Mouse (Mus musculus): ENCODE results near the gene Gfap. TPM values are rescaled to one million over a fixed set of nuclear protein-coding genes. Genes with fewer than 3 reads are reported as not detected.
A peak's percentile ranks its signal among the peaks of the same experiment; 100 is the strongest.

Gene Gfap
- total and polyA plus RNA-seq, 3 experiments = not detected

GRCm38 (mm10) chr11:102888135-102888534 lies 12.6 kb downstream of the Gfap start:
- no peaks in the 10 kb centered on the region for H3K79me2 ChIP-seq (replicated peaks; ENCODE audit: control insufficient read depth, extremely low read depth, insufficient read depth, poor library complexity, severe bottlenecking)
- TF ChIP-seq SMC3 (IDR thresholded peaks at IDR 0.05; ENCODE audit: low read depth, low read length) (no peak), ZMIZ1 (IDR thresholded peaks at IDR 0.05; ENCODE audit: low read depth, low read length) (no peak), ZC3H11A (IDR thresholded peaks at IDR 0.05; ENCODE audit: low read depth, low read length) (no peak), TBP (conservative IDR thresholded peaks at IDR 0.05; ENCODE audit: low read depth, low read length) (no peak), ZNF384 (IDR thresholded peaks at IDR 0.05; ENCODE audit: low read depth, low read length) (no peak), MAX (IDR thresholded peaks at IDR 0.05; ENCODE audit: low read length) (no peak), USF1 (IDR thresholded peaks at IDR 0.05; ENCODE audit: low read depth, low read length) (no peak), HCFC1 (IDR thresholded peaks at IDR 0.05; ENCODE audit: low read depth, low read length) (no peak), EP300 (IDR thresholded peaks at IDR 0.05; ENCODE audit: low read length) (no peak), ETS1 (conservative IDR thresholded peaks at IDR 0.05; ENCODE audit: low read depth, low read length) (no peak), RCOR1 (conservative IDR thresholded peaks at IDR 0.05; ENCODE audit: low read depth, low read length) (no peak), CTCF (conservative IDR thresholded peaks at IDR 0.05 in 1 of 2, IDR thresholded peaks at IDR 0.05 in 1 of 2; ENCODE audit: low read depth in 2 of 2, low read length in 2 of 2) (no peak), JUND (conservative IDR thresholded peaks at IDR 0.05; ENCODE audit: low read depth, low read length) (no peak), MAZ (IDR thresholded peaks at IDR 0.05; ENCODE audit: low read depth, low read length) (no peak), MXI1 (IDR thresholded peaks at IDR 0.05; ENCODE audit: low read depth, low read length) (no peak), SIN3A (IDR thresholded peaks at IDR 0.05; ENCODE audit: low read length) (no peak), PAX5 (IDR thresholded peaks at IDR 0.05; ENCODE audit: low read length) (no peak)
- H3K4me3 ChIP-seq (replicated peaks in 1 of 3; ENCODE audit: low read depth in 2 of 3, low read length in 2 of 3, poor library complexity in 1 of 3) = peak overlapping the region in 1 of 3 experiments; percentile 3
- H3K27me3 ChIP-seq (replicated peaks) = peaks cover 73% of the 10 kb centered on the region
- H3K4me2 ChIP-seq (ENCODE audit: insufficient read depth, low read depth, poor library complexity, severe bottlenecking) = no peak overlapping the region
- no peaks in the 10 kb centered on the region for H3K36me3 ChIP-seq (replicated peaks in 1 of 2; ENCODE audit: control insufficient read depth in 1 of 2, insufficient read depth in 1 of 2, low read length in 1 of 2)
- peak; percentile 52 for DNase-seq (ENCODE audit: extremely low read depth)
- H3K27ac ChIP-seq (ENCODE audit: insufficient read depth, low read depth) = no peak overlapping the region
- H3K4me1 ChIP-seq (ENCODE audit: control insufficient read depth in 1 of 2, insufficient read depth in 2 of 2) = peaks cover 12 to 28% of the 10 kb centered on the region in 2 experiments
- in situ Hi-C loops (cut with MboI; ENCODE audit: low pct_ligation_motif_present, low pct_unique_long_range_greater_than_20kb, low sequenced_read_pairs) (no loop called here), dilution Hi-C loops (cut with MboI; ENCODE audit: extremely low pct_ligation_motif_present, extremely low pct_unique_long_range_greater_than_20kb, low sequenced_read_pairs) (no loop called here)
- no peaks in the 10 kb centered on the region for H3K9me3 ChIP-seq (replicated peaks; ENCODE audit: low read length)
- no peak overlapping the region for H3K9ac ChIP-seq (ENCODE audit: insufficient read depth, low read depth)

- TF ChIP-seq NELFE (IDR thresholded peaks at IDR 0.05; ENCODE audit: low read depth, low read length) (no peak), BHLHE40 (IDR thresholded peaks at IDR 0.05; ENCODE audit: low read depth, low read length) (no peak), HCFC1 (IDR thresholded peaks at IDR 0.05; ENCODE audit: low read depth, low read length) (no peak), MEF2A (IDR thresholded peaks at IDR 0.05; ENCODE audit: borderline replicate concordance, low read depth, low read length) (peak; percentile 62; the same call in 1 of the 2 replicates), EP300 (IDR thresholded peaks at IDR 0.05; ENCODE audit: low read length) (peak; percentile 35; the same call in 1 of the 2 replicates), TBP (conservative IDR thresholded peaks at IDR 0.05; ENCODE audit: low read depth, low read length) (0 out of 2 replicates have a peak, but pooled peaks have one; percentile 30), SMC3 (IDR thresholded peaks at IDR 0.05; ENCODE audit: low read depth, low read length) (no peak), CHD1 (IDR thresholded peaks at IDR 0.05; ENCODE audit: low read depth, low read length) (no peak), KAT2A (IDR thresholded peaks at IDR 0.05; ENCODE audit: insufficient replicate concordance, low read length) (no peak), POLR2A (IDR thresholded peaks at IDR 0.05; ENCODE audit: low read depth, low read length) (no peak), CTCF (conservative IDR thresholded peaks at IDR 0.05 in 1 of 2, IDR thresholded peaks at IDR 0.05 in 1 of 2; ENCODE audit: low read depth in 2 of 2, low read length in 2 of 2) (no peak), PAX5 (IDR thresholded peaks at IDR 0.05; ENCODE audit: low read length) (no peak), ETS1 (conservative IDR thresholded peaks at IDR 0.05; ENCODE audit: low read depth, low read length) (no peak), USF2 (conservative IDR thresholded peaks at IDR 0.05; ENCODE audit: low read depth, low read length) (no peak), ZKSCAN1 (IDR thresholded peaks at IDR 0.05; ENCODE audit: borderline replicate concordance, low read depth, low read length) (no peak), GABPA (IDR thresholded peaks at IDR 0.05; ENCODE audit: insufficient replicate concordance, low read depth, low read length) (no peak), MYC (IDR thresholded peaks at IDR 0.05; ENCODE audit: low read depth, low read length) (no peak), JUN (IDR thresholded peaks at IDR 0.05; ENCODE audit: insufficient read depth, low read depth, low read length) (peak; percentile 9; the same call in 1 of the 2 replicates), MAZ (IDR thresholded peaks at IDR 0.05; ENCODE audit: low read depth, low read length) (no peak), MAFK (IDR thresholded peaks at IDR 0.05; ENCODE audit: insufficient replicate concordance, low read length) (no peak), USF1 (IDR thresholded peaks at IDR 0.05; ENCODE audit: low read depth, low read length) (no peak), IRF4 (IDR thresholded peaks at IDR 0.05; ENCODE audit: low read depth, low read length) (peak; percentile 62; the same call in 1 of the 2 replicates), NRF1 (IDR thresholded peaks at IDR 0.05; ENCODE audit: low read depth, low read length) (no peak)
- Histone ChIP-seq H3K36me3 (replicated peaks in 1 of 2; ENCODE audit: control insufficient read depth in 1 of 2, insufficient read depth in 1 of 2, low read length in 1 of 2) (no peaks in the 10 kb centered on the region), H3K4me3 (replicated peaks in 1 of 3; ENCODE audit: low read depth in 2 of 3, low read length in 2 of 3, poor library complexity in 1 of 3) (no peak overlapping the region), H3K27me3 (replicated peaks) (peaks cover 73% of the 10 kb centered on the region), H3K4me1 (ENCODE audit: control insufficient read depth in 1 of 2, insufficient read depth in 2 of 2) (peaks cover 12 to 23% of the 10 kb centered on the region in 2 experiments), H3K79me2 (replicated peaks; ENCODE audit: control insufficient read depth, extremely low read depth, insufficient read depth, poor library complexity, severe bottlenecking) (no peaks in the 10 kb centered on the region), H3K9ac (ENCODE audit: insufficient read depth, low read depth) (no peak overlapping the region), H3K9me3 (replicated peaks; ENCODE audit: low read length) (no peaks in the 10 kb centered on the region), H3K27ac (ENCODE audit: insufficient read depth, low read depth) (no peak overlapping the region), H3K4me2 (ENCODE audit: insufficient read depth, low read depth, poor library complexity, severe bottlenecking) (peak overlapping the region; percentile 4; the same call in 1 of the 2 replicates)
- in situ Hi-C loops (cut with MboI; ENCODE audit: low pct_ligation_motif_present, low pct_unique_long_range_greater_than_20kb, low sequenced_read_pairs) (no loop called here), dilution Hi-C loops (cut with MboI; ENCODE audit: extremely low pct_ligation_motif_present, extremely low pct_unique_long_range_greater_than_20kb, low sequenced_read_pairs) (no loop called here)
- DNase-seq (ENCODE audit: extremely low read depth) = no peak
These were observed 13.3 kb downstream of the Gfap start for GRCm38 (mm10) chr11:102887433-102887832.

Measured in CH12.LX (cell line).